Mouse (Mus musculus) midbrain, embryonic 16.5 days (tissue): ENCODE data around the gene Rrm1. TPM values are rescaled to one million over a fixed set of nuclear protein-coding genes. Genes with fewer than 3 reads are reported as not detected.

ENCODE experiments used
- ATAC-seq: fragments of 200-750 bp; cut with Nextera tagmentation; 2 replicates; pipeline ENCODE4 v1.8.0; 2017; ENCODE audit warnings: moderate TSS enrichment
- H3K27ac ChIP-seq: fragments of 300-500 bp; sonication (generic); 2 replicates; pipeline ENCODE4 v1.5.1; 2014; ENCODE audit warnings: mild to moderate bottlenecking, low read length, mixed read lengths
- H3K27me3 ChIP-seq: fragments of 300-500 bp; sonication (generic); 2 replicates; pipeline ENCODE4 v1.6.1; 2014; ENCODE audit warnings: low read depth, low read length, mixed read lengths; ENCODE audit not compliant: control insufficient read depth, insufficient read depth
- H3K36me3 ChIP-seq: fragments of 300-500 bp; sonication (generic); 2 replicates; pipeline ENCODE4 v1.6.1; 2014; ENCODE audit warnings: mild to moderate bottlenecking, low read length, moderate library complexity, mixed read lengths; ENCODE audit not compliant: control insufficient read depth, insufficient read depth
- H3K4me1 ChIP-seq: fragments of 300-500 bp; sonication (generic); 2 replicates; pipeline ENCODE4 v1.6.1; 2014; ENCODE audit warnings: mild to moderate bottlenecking, low read length, mixed read lengths; ENCODE audit not compliant: control insufficient read depth, insufficient read depth
- H3K4me2 ChIP-seq: fragments of 300-500 bp; sonication (generic); 2 replicates; pipeline ENCODE4 v1.6.1; 2014; ENCODE audit warnings: mild to moderate bottlenecking, low read length, mixed read lengths
- H3K4me3 ChIP-seq: fragments of 300-500 bp; sonication (generic); 2 replicates; pipeline ENCODE4 v1.5.1; 2014; ENCODE audit warnings: low read depth, mild to moderate bottlenecking, low read length, moderate library complexity, mixed read lengths
- H3K9ac ChIP-seq: fragments of 300-500 bp; sonication (generic); 2 replicates; pipeline ENCODE4 v1.6.1; 2014; ENCODE audit warnings: low read depth, low read length, mixed read lengths
- H3K9me3 ChIP-seq: fragments of 300-500 bp; sonication (generic); replicated peaks from 2 replicates; pipeline ENCODE4 v1.6.1; 2014; ENCODE audit warnings: mild to moderate bottlenecking, low read length, mixed read lengths; ENCODE audit not compliant: control insufficient read depth, poor library complexity, severe bottlenecking
- WGBS: fragments of 180-500 bp; shearing (Covaris S2); extraction: QIAGEN DNeasy Blood & Tissue Kit; methylation state at CpG from one replicate; pipeline ENCODE4 v1.1.7; 2014; 5-methylcytosine and 5-hydroxymethylcytosine counted together
- polyA plus RNA-seq: library from polyadenylated mRNA; unstranded; fragments of >200 nt; fragmentation: Nextera tagmentation; extraction: Ambion mirVana; gene quantifications from 2 replicates; pipeline ENCODE4 v1.2.1, GENCODE M21; 2015

Gene Rrm1
- polyA plus RNA-seq, 1 experiment from 2014 or later, result 38.5 TPM

GRCm38 (mm10) chr7:102458618-102459380 is 17.3 kb downstream of the Rrm1 start:
- WGBS, result 79% methylated on average over 5 of the region's 5 CpGs
- Histone ChIP-seq H3K27ac (no peak overlapping the region), H3K9me3 (no peaks in the 10 kb centered on the region), H3K4me3 (no peak overlapping the region), H3K4me1 (no peaks in the 10 kb centered on the region), H3K36me3 (peaks cover 19% of the 10 kb centered on the region), H3K27me3 (no peaks in the 10 kb centered on the region), H3K9ac (no peak overlapping the region), H3K4me2 (no peak overlapping the region)
- no peak for ATAC-seq

- WGBS, result 90% methylated on average over 8 of the region's 8 CpGs
- H3K36me3 ChIP-seq, result peaks cover 30% of the 10 kb centered on the region
Observed at GRCm38 (mm10) chr7:102467566-102467965, 26.1 kb downstream of the Rrm1 start.

GRCm38 (mm10) chr7:102472675-102473074 is 31.2 kb downstream of the Rrm1 start:
- Histone ChIP-seq H3K4me2 (no peak overlapping the region), H3K4me3 (no peak overlapping the region), H3K27me3 (no peaks in the 10 kb centered on the region), H3K9ac (no peak overlapping the region), H3K36me3 (peaks cover 12% of the 10 kb centered on the region), H3K9me3 (no peaks in the 10 kb centered on the region), H3K27ac (no peak overlapping the region), H3K4me1 (no peaks in the 10 kb centered on the region)
- no peak for ATAC-seq
- WGBS, result 79% methylated on average over 5 of the region's 5 CpGs

More at GRCm38 (mm10) chr7:102467566-102467965, 26.1 kb downstream of the Rrm1 start:
- no peak for ATAC-seq
- no peaks in the 10 kb centered on the region for H3K27me3 ChIP-seq
- no peaks in the 10 kb centered on the region for H3K9me3 ChIP-seq
- H3K9ac ChIP-seq, result no peak overlapping the region
- no peak overlapping the region for H3K4me2 ChIP-seq
- no peaks in the 10 kb centered on the region for H3K4me1 ChIP-seq
- H3K4me3 ChIP-seq, result no peak overlapping the region
- no peak overlapping the region for H3K27ac ChIP-seq

- ATAC-seq, result no peak
- WGBS, result 96% methylated on average over 5 of the region's 5 CpGs
- 0 out of 2 replicates have a peak, but pooled peaks cover 2% of the 10 kb centered on the region for H3K36me3 ChIP-seq
Observed at GRCm38 (mm10) chr7:102476601-102477000, 35.1 kb downstream of the Rrm1 start.

GRCm38 (mm10) chr7:102477377-102477776 is 35.9 kb downstream of the Rrm1 start:
- Histone ChIP-seq H3K27ac (no peak overlapping the region), H3K9me3 (no peaks in the 10 kb centered on the region), H3K27me3 (no peaks in the 10 kb centered on the region), H3K4me3 (no peak overlapping the region), H3K4me1 (no peaks in the 10 kb centered on the region), H3K4me2 (no peak overlapping the region), H3K36me3 (0 out of 2 replicates have a peak, but pooled peaks cover 2% of the 10 kb centered on the region), H3K9ac (no peak overlapping the region)
- no peak for ATAC-seq
- WGBS, result 63% methylated on average over 11 of the region's 11 CpGs

More at GRCm38 (mm10) chr7:102476601-102477000, 35.1 kb downstream of the Rrm1 start:
- Histone ChIP-seq H3K4me1 (no peaks in the 10 kb centered on the region), H3K27ac (no peak overlapping the region), H3K27me3 (no peaks in the 10 kb centered on the region), H3K9me3 (no peaks in the 10 kb centered on the region), H3K9ac (no peak overlapping the region), H3K4me2 (no peak overlapping the region), H3K4me3 (no peak overlapping the region)

GRCm38 (mm10) chr7:102478425-102478824 is 36.9 kb downstream of the Rrm1 start:
- no peak for ATAC-seq
- Histone ChIP-seq H3K4me2 (no peak overlapping the region), H3K4me1 (no peaks in the 10 kb centered on the region), H3K4me3 (no peak overlapping the region), H3K9ac (no peak overlapping the region), H3K27ac (no peak overlapping the region), H3K27me3 (no peaks in the 10 kb centered on the region), H3K36me3 (0 out of 2 replicates have a peak, but pooled peaks cover 4% of the 10 kb centered on the region), H3K9me3 (no peaks in the 10 kb centered on the region)
- WGBS, result 89% methylated on average over 4 of the region's 4 CpGs

GRCm38 (mm10) chr7:102478926-102479325 is 37.4 kb downstream of the Rrm1 start:
- 87% methylated on average over 3 of the region's 3 CpGs for WGBS

GRCm38 (mm10) chr7:102479368-102480078 is 38.0 kb downstream of the Rrm1 start:
- ATAC-seq, result no peak
- H3K9me3 ChIP-seq, result no peaks in the 10 kb centered on the region
- H3K9ac ChIP-seq, result no peak overlapping the region
- WGBS, result 79% methylated on average over 5 of the region's 5 CpGs
- no peaks in the 10 kb centered on the region for H3K27me3 ChIP-seq
- H3K4me2 ChIP-seq, result no peak overlapping the region
- no peak overlapping the region for H3K27ac ChIP-seq
- no peaks in the 10 kb centered on the region for H3K4me1 ChIP-seq
- 0 out of 2 replicates have a peak, but pooled peaks cover 4% of the 10 kb centered on the region for H3K36me3 ChIP-seq
- no peak overlapping the region for H3K4me3 ChIP-seq

More at GRCm38 (mm10) chr7:102478926-102479325, 37.4 kb downstream of the Rrm1 start:
- Histone ChIP-seq H3K4me2 (no peak overlapping the region), H3K9me3 (no peaks in the 10 kb centered on the region), H3K4me1 (no peaks in the 10 kb centered on the region), H3K27ac (no peak overlapping the region), H3K4me3 (no peak overlapping the region), H3K36me3 (0 out of 2 replicates have a peak, but pooled peaks cover 4% of the 10 kb centered on the region), H3K9ac (no peak overlapping the region), H3K27me3 (no peaks in the 10 kb centered on the region)
- ATAC-seq, result no peak

GRCm38 (mm10) chr7:102480821-102481220 is 39.3 kb downstream of the Rrm1 start:
- H3K36me3 ChIP-seq, result 0 out of 2 replicates have a peak, but pooled peaks cover 4% of the 10 kb centered on the region
- WGBS, result 87% methylated on average over 4 of the region's 4 CpGs
- no peak overlapping the region for H3K4me2 ChIP-seq
- no peaks in the 10 kb centered on the region for H3K4me1 ChIP-seq
- no peaks in the 10 kb centered on the region for H3K9me3 ChIP-seq
- no peak for ATAC-seq
- no peak overlapping the region for H3K4me3 ChIP-seq
- no peaks in the 10 kb centered on the region for H3K27me3 ChIP-seq
- H3K27ac ChIP-seq, result no peak overlapping the region
- H3K9ac ChIP-seq, result no peak overlapping the region
